Mouse (Mus musculus): ENCODE measurements around the gene Eif3k.

The Eif3k gene

DNA sequence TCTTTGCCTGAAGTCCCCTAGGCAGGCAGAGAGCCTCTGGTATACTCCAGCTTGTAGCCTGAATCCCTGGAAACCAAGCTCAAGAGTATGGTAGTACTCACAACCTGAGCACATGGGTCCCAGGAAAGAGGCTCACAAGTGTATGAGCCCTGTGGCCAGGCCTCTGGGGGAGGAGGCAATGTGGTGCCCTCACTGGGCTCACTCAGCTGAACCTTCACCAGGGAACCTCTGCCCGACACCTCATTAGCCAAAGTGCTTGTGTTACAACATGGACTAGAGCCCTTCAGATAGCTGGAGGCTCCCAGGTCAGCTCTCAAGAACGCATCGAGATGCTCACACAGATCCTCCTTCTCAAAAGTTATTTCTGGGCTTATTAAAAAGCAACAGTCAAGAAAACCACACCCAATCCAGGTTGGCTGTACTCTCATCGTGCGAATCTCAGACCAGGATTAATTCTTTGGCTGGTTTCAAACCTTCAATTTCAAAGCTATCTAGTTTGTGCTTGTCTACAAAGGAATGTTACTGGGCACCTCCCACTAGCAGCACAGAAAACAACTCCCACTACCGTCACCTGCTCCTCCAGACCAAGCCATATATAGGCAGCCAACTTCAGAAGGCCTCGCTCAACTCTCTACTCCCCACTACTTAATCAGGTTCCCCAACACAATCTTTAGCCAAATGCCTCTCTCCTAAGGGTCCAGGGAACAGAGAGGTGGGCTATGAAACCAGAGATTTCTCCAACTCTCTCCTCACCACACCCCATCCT is 42.1 kb downstream of the Eif3k start:
- no peak for DNase-seq (ENCODE audit: low spot score in 2 of 2)

- no peak for DNase-seq (ENCODE audit: low spot score in 2 of 2)
Measured at GRCm38 (mm10) chr7:28938654-28939053, 43.0 kb downstream of the Eif3k start.

GRCm38 (mm10) chr7:28936787-28937186 is 44.9 kb downstream of the Eif3k start:
- no peak for DNase-seq (ENCODE audit: low spot score in 2 of 2)

DNA sequence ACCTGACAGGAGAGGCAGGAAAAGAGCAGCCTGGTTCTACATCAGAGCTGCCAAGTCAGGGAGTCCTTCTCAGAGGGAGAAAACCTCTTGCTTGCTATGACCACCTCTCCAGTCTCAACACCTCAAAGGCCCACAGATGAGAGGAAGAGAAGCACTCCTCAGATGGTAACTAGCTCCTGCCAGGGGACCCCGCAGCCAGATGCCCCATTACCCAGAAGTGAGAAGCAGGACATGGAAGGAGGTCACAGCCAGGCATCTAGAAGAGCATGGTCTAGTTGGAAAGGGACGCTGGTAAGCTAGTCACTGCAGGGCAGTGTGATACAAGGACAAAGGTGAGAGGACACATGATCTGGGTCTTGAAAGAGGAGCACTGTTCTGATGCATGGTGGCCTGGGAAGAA is 47.8 kb downstream of the Eif3k start:
- no peak for DNase-seq (ENCODE audit: low spot score in 2 of 2)

GRCm38 (mm10) chr7:28932421-28933041 is 49.1 kb downstream of the Eif3k start:
- DNase-seq (ENCODE audit: low spot score in 2 of 2) = no peak

DNA sequence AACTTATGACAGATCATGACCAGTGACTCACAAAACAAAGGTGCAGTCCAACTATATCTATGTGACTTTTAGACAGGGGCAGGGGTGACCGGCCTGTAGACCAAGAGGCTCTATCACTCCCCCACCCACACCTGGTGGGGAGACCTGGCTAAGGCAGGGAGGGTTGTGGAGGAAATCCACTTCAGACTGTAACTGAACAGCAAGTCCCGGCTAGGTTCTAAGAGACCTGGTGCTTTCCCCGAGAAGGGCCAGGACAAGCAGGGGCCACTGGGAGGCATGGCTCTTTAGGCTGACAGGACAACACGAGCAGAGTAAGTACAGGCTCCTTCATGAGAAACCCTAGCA is 50.0 kb downstream of the Eif3k start:
- no peak for DNase-seq (ENCODE audit: low spot score in 2 of 2)

GRCm38 (mm10) chr7:28931032-28931694 is 50.5 kb downstream of the Eif3k start:
- DNase-seq (ENCODE audit: low spot score in 2 of 2) = no peak

DNA sequence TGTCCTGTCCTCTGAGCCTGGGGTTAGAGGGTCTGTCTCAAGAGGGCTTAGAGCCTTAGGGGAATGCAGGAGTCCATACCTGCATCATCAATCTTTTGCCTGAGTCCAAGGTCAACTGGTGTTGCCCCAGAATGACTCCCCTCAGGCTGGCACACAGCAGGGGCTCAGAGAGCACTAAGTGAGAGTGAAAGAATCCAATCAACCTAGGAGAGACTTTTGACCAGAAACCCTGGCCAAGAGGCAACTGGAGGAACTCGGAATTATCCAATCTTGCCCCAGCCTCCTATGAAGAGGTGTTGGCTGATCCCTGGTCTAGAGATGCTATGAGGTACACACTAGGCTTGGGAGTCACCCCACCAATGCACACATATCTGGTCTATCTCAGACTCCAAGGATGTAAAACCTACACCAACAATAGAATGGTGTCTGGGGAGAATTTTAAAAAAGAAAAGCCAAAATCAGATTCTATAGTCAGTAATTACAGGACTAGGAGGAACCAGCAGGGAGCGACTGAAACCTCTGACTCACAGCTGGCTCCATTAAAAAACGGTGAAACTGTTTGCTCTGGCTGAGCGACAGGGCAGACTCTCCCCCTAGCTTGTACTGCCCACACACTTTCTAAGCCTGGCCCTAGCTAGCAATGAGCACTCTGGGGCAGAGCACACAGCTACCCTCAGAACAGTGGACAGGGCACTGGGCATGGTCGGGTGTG is 51.2 kb downstream of the Eif3k start:
- no peak for DNase-seq (ENCODE audit: low spot score in 2 of 2)

DNA sequence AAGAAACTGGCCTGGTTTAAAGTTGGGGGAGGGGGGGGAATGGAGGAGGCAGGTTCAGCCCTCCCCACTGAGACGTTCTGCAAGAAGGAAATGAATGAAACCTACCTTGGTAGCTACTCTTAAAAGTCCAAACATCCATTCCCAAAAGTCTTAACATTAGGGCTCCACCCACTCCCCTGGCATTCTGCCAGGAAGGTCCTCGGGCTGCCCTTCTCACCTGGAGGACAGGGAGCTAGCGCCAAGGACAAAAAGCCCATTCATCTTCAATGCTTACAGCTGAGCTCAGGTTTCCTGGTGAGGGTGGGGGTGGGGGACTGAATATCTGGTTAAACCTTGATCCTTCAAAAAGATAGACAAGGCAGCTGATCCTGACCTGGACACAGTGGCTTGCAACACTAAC is 52.3 kb downstream of the Eif3k start:
- DNase-seq (ENCODE audit: low spot score in 2 of 2) = no peak

GRCm38 (mm10) chr7:28926172-28926571 is 55.5 kb downstream of the Eif3k start:
- DNase-seq (ENCODE audit: low spot score in 2 of 2) = no peak

DNA sequence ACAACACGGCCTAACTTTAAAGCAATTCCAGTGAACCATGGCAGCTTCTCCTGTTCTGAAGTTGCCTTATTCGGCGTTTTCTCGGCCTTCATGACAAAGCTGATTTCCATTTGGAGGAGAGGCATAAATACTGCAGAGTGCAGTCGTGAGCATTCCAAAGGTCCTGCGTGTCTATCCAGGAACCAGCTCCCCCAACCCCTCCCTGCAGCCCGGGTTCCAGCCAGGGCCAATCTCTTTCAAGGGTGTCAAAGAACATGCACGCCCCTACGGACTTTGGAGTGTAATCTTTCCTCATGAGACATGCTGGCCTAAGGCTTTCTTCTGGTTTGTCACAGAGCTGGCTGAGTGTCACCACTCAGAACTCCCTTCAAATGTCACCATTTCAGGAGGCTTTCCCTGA is 56.3 kb downstream of the Eif3k start:
- DNase-seq (ENCODE audit: low spot score in 2 of 2) = no peak

DNA sequence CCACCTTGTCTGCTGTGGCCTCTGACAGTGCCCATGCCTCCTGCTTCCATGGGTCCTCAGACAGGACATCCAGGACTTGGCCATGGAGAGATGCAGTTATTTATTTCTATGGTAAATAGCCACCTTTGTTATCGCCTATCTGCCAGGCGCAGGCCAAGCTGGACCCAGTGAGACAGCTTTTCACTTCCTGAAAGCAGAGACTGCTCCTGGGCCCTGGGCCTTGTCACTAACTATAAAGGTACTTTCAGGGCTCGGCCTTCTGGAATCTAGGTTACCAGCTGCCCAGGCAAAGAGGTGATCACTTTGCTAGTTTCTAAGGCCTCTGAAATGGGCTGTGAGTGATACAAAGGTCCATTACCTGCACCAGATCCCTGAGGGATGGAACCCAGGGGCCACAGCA is 56.9 kb downstream of the Eif3k start:
- no peak for DNase-seq (ENCODE audit: low spot score in 2 of 2)

DNA sequence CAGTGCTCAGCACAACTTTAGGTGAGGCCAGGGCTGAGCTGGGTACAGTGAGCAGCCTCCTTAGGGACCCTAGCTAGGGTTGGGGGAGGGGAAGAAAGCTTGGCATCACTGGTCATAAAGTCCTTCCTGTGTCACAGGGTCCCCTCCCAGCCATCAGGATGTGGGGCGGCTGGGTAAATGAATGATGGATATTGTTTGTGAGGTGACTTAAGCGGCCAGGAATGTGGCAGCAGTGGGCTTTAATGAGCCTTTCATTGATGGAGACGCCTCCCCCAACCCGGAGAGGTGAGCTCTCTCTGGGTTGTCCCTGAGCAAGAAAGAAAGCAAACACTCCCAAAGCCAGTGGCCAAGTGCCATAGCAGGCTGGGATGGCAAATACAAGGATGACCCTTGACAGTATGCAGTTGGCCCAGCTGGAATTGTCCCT is 57.8 kb downstream of the Eif3k start:
- DNase-seq (ENCODE audit: low spot score in 2 of 2) = no peak

GRCm38 (mm10) chr7:28922606-28923005 is 59.1 kb downstream of the Eif3k start:
- DNase-seq (ENCODE audit: low spot score in 2 of 2) = no peak

DNA sequence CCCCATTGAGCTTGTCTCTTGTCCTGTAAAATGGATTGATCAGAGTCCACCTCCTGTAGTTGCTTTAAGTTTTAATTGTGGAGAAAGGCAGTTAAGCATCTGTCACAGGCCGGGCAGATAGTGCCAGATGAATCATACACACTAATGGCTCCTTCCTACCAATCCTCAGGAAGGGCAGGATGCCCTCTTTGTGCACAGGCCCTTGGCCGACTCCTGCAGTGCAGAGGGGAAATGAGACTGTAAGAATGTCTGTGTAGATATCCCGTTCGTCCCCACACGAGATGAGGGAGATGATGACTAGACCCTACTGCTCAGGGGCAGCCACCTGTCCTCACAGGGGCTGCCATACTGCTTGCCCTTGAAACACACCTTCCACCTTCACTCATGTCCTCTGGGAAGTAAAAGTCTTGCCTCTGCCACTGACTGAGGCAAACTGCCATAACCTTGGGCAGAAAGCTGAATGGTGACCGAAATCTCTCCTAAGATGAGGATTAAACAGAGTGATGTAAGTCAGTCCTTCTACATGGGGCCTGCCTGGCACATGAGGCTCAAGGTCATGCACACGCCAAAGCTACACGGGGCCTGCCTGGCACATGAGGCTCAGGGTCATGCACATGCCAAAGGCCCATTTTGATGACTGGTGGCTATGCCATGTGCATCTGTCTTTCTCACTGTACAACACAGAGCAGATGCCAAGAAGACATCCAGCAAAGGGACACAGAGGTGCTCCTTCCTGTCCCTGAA is 59.8 kb downstream of the Eif3k start:
- DNase-seq (ENCODE audit: low spot score in 2 of 2) = no peak

Data from cerebellum, postnatal 4 days (tissue).